Mouse (Mus musculus): ENCODE results near the gene Pik3ip1.

Gene Pik3ip1

DNA sequence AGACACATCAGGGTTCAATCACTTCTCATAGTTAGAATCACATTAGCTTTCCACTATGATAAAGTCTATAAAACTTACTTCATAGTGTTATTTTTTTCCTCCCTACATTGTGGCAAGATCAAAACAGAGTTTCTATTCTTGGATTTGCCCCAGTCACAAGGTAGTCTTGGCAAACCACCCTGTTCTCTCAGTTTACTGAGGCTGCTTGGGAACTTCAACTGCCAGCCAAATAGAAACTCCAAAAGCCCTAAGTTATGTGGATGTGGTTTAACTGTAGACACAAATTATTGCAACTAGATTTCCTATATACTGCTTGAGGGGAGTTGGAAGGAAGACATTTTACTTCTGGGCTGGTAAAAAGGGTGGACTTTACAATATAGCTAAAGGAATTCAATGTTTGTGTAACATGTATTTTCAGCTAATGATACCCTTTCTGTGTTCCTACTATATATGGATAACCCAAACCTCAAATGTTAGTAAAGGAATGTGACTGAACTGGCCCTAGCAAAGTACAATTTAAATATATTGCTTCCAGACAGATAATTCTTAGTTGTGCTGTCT is at the start of gene Pik3ip1:
Gene Pik3ip1, plus strand, starts transcription at position 511 of the 561 bp plus-strand sequence.
- no peak for DNase-seq (ENCODE audit: low spot score)

DNA sequence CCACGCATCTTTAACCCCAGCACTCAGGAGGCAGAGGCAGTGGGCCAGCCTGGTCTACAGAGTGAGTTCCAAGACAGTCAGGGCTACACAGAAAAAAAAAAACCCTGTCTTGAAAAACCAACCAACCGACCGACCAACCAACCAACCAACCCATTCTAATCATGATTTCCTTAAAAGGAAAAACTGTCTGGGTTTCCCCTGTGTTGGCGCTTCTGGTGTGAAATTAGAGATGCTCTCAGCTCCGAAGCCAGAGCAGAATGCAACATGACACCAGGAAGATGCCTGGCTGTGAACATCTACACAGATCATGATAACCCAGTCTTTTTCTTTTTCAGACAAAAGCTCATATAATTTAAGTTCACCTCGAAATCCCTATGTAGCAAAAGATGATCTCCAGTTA is 47.3 kb upstream of the Pik3ip1 start:
- DNase-seq (ENCODE audit: low spot score) = no peak

DNA sequence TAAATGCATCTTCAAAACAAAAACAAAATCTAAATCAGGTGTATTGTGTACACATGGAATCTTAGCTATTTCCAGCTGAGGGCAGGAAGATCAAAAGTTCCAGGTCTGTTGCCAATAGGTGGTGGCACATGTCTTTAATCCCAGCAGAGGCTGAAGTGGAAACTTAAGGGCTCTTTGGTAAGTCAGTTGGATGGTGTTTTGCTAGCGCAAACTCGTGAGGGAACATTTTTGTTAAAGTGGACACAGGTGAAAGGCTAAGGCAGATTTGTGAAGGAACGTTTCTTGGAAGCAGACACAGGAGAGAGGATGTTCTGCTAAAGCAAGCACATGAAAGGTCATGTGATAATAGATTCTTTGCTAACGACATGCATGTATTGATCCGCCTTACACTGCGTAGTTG is 46.6 kb upstream of the Pik3ip1 start:
- DNase-seq (ENCODE audit: low spot score) = no peak

DNA sequence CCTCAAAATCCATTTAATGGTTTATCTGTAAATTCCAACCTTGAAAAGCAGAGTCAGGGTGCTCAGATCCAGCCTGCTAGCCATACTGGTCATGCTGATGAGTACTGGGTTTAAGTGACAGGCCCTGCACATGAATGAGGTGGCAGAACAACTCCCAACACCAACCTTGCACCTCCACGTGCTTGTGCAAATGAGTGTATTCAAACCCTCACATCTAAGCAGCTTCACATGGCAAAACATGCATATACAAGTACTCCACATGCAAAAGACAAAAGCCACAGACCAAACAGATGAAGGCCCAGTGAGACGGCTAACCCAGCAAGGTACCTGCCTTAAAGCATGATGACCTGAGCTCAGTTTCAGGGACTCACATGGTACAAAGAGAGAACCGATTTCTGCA is 44.3 kb upstream of the Pik3ip1 start:
- no peak for DNase-seq (ENCODE audit: low spot score)

DNA sequence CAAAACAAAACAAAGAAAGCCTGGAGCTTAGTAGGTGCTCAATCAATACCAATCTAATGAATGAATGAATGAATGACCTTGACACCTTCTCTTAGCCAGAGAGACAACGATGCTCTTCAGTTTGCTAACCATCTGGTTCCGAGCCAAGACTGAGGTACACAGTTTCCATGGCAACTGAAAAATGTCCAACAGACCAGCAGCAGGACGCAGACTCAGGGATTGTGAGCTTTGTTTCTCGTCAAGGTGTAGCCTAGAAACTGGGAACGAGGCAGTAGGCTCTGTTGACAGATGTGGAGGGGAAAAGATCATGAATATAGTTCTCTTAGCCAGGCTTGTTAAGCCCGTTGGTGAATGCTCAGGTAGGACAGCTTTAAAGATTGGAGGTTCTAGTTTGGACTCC is 43.1 kb upstream of the Pik3ip1 start:
- DNase-seq (ENCODE audit: low spot score) = no peak

DNA sequence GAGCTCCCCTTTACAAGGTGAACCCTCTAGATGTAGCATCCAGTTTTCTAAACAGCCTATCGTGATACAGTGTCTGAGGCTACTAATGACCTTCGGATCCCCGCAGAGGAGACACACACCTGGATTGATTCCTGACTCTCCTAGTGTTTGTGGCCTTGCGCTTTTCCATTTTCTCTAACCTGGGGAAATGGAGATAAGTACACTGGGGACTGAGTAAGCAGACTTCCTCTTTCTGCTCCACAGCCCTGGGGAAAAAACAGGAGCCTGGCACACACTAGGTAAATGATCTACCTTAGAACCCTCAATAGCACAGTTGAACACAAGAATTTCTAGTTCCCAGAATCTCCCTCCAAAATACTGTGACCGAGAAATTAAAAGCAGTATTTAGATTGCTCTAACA is 42.3 kb upstream of the Pik3ip1 start:
- no peak for DNase-seq (ENCODE audit: low spot score)

DNA sequence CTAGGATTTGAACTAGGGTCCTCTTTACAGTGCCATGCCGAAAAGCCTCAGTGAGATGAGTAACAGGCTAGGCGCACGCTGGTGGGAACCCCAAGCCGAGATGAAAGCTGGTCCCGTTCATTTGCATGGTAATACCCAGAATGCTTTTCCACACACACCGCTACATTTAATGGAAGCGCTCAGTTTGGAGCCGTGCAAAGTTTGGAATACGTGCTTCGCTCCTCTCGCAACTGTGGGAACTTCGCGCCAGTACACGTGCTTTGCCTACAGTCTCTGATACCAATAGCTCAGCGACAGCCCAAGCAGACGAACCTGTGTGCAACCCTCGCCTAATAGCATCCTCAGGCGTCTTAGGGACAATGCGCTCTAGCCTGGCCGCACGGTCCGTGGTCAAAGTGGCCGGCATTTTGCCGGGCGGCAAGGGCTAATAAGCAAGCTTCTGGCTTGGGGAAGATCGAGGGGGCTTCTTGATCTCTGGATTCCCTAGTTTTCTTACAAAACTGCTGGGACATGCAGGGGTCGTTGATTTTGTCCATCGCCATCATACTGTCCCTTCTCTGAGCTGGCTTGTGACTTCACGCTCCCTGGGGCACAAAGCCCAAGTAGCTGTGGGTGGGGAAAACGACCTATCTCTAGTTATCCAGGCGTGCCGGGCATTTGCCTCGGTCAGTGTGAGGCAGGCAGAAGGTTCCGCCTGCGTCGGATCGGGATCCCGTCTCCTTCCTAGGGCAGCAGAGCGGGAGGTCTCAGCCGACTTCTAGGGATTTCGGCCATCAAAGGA is 41.5 kb upstream of the Pik3ip1 start, which contains the start of gene Patz1:
Gene Patz1, plus strand, starts transcription at position 354 of the 781 bp plus-strand sequence.
- DNase-seq (ENCODE audit: low spot score) = peak; percentile 75

DNA sequence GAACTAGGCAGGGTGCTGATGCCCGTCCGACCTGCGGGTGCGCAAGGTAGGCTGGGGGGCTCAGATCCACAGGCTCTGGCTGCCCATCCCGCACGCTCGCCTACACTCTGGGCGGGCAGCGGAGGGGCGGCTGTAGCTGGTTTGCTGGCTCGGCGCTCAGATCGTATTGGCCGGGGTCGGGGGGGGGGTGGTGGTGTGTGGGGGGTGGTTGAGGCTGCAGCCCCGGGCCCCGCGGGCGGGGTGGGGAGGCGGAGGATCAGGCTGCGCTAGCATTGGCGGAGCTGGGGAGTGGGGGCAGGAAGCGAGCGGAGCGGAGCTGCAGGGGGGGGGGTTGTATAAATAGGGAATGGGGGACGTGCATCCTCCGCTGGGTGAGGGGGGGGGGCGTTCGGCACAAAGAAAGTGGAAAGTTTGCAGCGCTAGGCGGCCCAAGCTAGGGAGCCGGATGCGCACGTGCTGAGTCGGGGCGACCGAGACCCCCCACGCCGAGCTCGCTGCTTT is 40.8 kb upstream of the Pik3ip1 start:
- peak; percentile 89 for DNase-seq (ENCODE audit: low spot score)

DNA sequence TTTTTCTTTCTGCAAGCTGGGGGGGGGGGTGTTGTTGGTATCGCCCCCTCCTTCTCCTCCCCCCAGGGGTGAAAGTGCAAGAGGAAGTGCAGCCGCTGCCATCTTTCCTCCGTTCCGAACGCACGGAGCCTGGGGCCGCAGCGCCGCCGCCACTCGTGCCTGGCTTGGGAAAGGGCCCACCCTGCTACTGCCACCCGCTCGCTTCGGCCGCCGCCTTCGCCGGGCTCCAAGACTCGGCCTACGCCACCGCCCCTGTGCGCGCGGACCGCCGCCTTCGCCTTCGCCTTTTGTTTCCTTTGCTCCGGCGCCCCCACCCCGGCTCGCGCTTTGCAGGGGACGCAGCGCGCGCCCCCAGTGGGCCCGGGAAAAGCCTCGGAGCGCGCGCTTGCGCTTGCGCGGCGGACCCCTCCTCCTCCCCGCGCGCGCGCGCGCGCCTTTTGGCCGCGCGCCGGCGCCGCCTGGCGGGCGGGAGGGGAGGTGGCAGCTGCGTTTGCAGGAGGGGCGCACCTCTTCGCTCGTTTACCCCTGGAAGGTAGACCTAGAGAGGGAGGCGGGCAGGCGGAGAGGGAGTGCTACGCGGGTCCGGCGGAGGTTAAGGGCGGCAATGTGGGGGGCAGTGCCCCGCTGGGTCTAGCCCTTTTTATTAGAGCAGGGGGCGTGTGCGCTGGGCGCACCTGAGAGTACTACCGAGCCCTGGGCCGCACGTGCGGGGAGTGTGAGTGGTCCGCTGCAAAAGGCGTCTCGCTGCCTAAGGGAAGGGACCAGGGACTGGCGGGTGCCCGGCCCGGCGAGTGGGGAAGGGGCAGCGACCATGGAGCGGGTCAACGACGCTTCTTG is 40.2 kb upstream of the Pik3ip1 start:
- peak; percentile 87 for DNase-seq (ENCODE audit: low spot score)

DNA sequence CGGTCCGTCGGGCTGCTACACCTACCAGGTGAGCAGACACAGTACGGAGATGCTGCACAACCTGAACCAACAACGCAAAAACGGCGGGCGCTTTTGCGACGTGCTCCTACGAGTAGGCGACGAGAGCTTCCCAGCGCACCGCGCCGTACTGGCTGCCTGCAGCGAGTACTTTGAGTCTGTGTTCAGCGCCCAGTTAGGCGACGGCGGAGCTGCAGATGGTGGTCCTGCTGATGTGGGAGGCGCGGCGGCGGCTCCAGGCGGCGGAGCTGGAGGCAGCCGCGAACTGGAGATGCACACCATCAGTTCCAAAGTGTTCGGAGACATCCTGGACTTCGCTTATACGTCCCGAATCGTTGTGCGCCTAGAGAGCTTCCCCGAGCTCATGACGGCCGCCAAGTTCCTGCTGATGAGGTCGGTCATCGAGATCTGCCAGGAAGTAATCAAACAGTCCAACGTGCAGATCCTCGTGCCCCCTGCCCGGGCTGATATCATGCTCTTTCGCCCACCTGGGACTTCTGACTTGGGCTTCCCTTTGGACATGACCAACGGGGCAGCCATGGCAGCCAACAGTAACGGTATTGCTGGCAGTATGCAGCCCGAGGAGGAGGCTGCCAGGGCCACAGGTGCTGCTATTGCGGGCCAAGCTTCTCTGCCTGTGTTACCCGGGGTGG is 39.4 kb upstream of the Pik3ip1 start:
- peak; percentile 51 for DNase-seq (ENCODE audit: low spot score)

DNA sequence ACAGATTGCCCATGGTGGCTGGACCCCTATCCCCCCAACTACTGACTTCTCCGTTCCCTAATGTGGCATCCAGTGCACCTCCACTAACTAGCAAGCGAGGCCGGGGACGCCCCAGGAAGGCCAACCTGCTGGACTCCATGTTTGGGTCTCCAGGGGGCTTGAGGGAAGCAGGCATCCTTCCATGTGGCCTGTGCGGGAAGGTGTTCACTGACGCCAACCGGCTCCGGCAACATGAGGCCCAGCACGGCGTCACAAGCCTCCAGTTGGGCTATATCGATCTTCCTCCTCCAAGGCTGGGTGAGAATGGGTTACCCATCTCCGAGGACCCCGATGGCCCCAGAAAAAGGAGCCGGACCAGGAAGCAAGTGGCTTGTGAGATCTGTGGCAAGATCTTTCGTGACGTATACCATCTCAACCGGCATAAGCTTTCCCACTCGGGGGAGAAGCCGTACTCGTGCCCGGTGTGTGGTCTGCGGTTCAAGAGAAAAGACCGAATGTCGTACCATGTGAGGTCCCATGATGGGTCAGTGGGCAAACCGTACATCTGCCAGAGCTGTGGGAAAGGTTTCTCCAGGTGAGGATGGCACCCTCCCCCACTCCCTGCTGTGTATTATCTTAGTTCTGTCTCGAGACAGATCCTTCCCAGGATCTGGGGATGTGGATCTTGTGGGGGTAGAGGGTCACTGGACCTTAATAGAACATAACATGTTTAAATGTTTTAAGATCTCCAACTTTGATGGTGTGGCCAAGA is 38.7 kb upstream of the Pik3ip1 start:
- DNase-seq (ENCODE audit: low spot score) = no peak

DNA sequence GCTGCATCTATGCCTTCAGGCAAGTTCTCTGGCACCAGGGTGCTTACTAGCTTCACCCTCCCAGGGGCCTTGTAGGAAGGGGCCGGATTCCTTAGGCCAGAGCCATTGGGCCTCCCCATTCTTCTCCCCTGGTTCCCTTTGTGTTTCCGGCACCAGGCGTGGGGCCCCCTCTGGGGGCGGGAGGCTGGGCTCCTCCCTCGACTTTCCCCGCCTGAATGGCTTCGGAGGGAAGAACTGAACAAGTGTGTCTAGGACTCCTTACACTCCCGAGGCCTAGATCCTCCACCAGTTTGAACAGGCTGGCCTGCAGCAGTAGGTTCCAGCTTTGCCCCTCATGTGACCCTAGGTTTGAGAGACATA is 38.2 kb upstream of the Pik3ip1 start:
- peak; percentile 82 for DNase-seq (ENCODE audit: low spot score)

DNA sequence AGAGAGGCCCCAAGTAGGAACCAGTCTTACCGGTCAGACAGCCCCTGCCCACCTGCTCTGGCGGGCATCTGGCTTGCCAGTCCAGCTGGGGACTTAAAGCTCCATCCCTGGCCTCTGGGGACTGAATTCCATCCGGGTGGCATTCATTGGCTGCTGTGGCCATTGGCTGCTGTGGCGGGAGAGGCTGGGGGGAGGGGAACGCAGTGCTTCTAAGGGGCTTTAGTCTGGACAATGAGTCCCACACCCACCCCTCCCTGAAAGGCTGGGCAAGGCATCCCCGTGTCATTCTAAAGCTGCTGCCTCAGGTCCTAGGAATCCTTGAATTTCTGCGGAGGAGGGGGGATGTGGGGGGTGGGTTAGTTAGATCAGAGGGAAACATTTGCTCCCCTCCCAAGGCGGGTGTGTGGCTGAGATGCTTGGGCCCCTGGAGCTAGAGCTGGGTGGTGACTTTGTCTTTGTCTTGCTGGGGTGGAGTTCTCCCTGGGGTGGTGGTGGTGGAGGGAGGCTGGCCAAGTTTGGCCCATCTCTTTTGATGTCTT is 37.4 kb upstream of the Pik3ip1 start:
- DNase-seq (ENCODE audit: low spot score) = peak; percentile 93

DNA sequence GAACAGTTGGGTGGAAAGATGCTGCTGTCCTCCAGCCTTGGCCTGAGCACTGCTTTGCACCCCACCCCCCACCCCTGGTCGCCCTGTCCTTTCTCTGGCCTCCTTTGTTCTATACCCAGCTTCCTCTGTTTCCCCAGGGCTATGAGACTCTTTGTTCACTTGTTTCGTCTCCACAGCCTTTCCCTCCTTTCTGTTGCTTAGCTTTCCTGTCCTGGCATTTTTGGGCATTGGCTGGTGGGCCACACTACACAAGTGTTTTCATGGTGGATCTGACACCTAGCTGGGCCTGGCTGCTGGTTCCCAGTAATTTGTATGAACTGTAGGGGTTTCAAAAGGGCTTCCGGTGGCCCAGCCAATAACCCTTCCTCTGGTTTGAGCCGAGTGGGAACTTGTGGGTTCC is 36.8 kb upstream of the Pik3ip1 start:
- DNase-seq (ENCODE audit: low spot score) = no peak

DNA sequence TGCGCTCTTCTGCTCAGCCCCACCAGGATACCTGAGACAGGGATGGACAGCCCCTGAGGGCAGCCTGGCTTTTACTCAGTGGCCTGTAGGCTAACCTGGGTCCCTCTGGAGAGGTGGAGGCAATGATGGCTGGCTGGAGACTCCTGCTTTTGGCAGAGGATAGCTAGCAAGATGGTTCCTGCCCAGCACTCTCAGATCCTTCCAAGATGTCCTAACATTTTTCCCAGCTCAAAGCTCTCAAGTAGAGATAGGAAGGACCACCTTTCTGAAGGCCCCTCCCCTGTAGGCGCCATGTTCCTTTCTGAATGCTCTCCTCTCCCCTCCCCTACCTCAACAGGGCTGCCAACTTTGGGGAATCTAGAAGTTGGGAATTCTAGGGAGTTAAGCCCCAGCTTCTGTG is 35.6 kb upstream of the Pik3ip1 start:
- no peak for DNase-seq (ENCODE audit: low spot score)

DNA sequence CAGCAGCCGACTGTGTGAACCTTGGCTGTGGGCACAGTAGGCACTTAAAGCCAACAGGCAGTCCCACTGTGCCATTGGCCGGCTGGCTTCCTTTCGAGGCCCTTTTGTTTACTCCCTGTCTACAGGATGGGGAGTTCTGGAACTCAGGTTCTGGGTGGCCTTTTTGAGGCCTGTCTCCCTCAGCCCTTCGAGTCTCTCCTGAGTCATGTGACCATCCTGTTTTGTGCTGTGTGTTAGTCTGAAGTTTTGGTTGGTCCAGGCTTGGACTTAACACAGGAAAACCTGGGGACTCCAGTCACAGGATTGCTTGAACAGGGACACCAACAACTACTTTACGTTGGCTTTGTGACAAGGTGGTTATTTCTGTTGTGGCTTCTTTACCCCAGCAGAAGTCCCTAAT is 34.1 kb upstream of the Pik3ip1 start:
- no peak for DNase-seq (ENCODE audit: low spot score)

DNA sequence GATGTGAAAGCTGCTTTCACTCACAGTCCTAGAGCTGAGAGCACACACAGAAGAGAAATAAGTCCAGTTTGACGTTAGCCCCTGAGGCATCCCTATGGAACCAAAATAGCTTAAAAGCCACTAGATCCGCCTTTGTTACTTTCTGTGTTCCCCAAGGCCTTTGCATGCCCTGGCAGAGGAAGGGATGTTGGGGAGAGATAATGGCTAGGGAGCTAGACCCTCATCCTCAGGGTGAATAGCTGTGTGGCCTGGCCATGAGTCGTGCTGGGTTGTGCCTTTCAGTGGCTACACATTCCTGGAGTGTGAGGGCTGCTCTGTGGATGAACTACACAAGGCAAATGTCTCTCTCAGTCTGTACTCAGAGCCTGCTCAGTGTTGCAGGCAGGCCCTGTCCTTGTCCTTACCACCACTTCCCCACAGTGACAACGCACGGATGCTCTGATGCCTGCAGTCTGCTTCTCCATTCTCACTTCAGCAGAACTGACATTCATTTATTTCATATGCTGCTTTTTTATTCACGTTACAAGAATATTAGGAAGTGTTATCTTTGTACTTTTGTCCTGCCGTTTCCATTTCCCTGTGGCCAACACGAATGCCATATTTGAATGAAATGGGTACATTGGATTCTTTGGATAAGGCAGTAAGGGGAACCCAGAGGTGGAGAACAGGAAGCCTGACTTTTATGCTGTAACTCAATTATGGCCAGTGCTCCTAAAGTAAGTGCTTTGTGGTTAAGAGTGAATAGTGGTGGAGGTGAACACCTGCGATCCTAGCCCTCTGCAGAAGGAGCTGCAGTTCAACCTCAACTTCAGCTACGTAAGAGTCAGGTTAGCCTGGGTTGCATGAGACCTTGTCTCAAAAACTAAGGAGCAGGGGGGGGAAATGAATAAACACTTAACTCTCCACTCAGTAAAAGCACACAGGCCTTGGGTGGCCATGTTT is 32.1 kb upstream of the Pik3ip1 start:
- no peak for DNase-seq (ENCODE audit: low spot score)

DNA sequence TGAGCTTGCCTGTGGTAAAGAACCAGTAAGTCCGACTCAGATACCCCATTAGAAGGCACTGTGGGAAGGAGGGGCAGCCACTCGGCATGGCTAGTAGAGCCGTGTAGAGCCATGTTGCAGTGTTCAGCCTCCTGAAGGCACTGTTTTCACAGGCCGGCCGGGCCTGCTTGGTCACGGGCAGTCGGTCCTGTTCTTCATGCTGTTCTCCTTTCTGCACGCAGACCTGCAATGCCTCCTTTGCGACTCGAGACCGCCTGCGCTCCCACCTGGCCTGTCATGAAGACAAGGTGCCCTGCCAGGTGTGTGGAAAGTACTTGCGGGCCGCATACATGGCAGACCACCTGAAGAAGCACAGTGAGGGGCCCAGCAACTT is 31.4 kb upstream of the Pik3ip1 start:
- no peak for DNase-seq (ENCODE audit: low spot score)

DNA sequence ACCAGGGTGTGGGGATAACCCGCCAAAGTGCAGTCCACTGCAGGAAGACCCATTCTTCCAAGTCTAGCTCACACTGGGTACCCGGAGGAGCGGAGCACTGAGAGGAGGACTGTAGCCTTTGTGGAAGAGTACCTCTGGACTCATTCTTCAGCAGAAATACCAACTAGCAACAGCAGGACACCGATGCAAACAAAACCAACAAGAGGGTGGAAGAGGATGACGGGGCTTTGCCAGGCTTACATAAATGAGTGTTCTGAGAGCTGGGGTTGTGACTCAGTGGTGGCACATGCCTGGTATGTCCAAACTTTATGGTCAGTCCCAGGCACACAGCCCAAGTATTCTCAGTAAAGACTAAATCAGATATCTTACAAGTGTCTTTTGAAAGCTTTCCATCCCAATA is 29.1 kb upstream of the Pik3ip1 start:
- no peak for DNase-seq (ENCODE audit: low spot score)

DNA sequence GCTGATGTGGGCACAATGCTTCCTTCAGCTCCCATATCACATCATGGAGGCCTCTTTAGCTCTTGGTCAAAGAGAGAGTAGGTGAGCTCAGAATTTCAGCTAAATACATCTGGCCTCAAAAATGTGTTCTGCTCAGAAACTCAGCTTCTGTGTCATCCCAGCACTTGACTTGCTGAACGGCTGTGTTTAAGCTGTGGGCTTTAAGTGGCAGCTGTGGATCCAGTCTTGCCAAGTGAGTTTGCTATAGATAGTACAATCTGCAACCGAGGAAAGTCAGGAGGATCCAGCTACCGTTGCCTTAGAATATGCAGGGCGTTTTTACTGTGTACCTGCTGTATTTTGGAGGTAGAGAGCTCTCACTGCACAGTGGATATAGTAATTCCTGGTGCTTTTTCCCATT is 27.8 kb upstream of the Pik3ip1 start:
- no peak for DNase-seq (ENCODE audit: low spot score)

All from retina, embryonic 14.5 days (tissue).